Mouse (Mus musculus) liver, adult 2 months (tissue): ENCODE results near the gene Gpr152. TPM values are rescaled to one million over a fixed set of nuclear protein-coding genes. Genes with fewer than 3 reads are reported as not detected.

Experiments
- DNase-seq: peaks from one replicate; pipeline ENCODE4 v3.0.0-alpha.2; 2011; ENCODE audit warnings: low read depth, low spot score; ENCODE audit errors: extremely low read depth
- H3K27ac ChIP-seq: fragments of 200-500 bp; replicated peaks from 2 replicates; pipeline ENCODE4 v1.5.1; 2012; ENCODE audit warnings: low read depth, mild to moderate bottlenecking, control low read depth, inconsistent platforms, low read length; ENCODE audit not compliant: insufficient read depth
- H3K27me3 ChIP-seq: fragments of 200-500 bp; 2 replicates; pipeline ENCODE4 v1.6.1; 2012; ENCODE audit warnings: mild to moderate bottlenecking, moderate library complexity, low read length, inconsistent platforms; ENCODE audit not compliant: control insufficient read depth, insufficient read depth
- H3K36me3 ChIP-seq: fragments of 200-500 bp; 2 replicates; pipeline ENCODE4 v1.6.1; 2012; ENCODE audit warnings: low read length, inconsistent platforms; ENCODE audit not compliant: control insufficient read depth, insufficient read depth
- H3K4me1 ChIP-seq: fragments of 200-500 bp; 2 replicates; pipeline ENCODE4 v1.6.1; 2011; ENCODE audit warnings: low read length; ENCODE audit not compliant: control insufficient read depth, insufficient read depth
- H3K4me3 ChIP-seq: fragments of 200-500 bp; 2 replicates; pipeline ENCODE4 v1.5.1; 2011; ENCODE audit warnings: low read depth, mild to moderate bottlenecking, control low read depth, low read length, moderate library complexity; ENCODE audit not compliant: insufficient read depth
- H3K79me2 ChIP-seq: fragments of 200-500 bp; 2 replicates; pipeline ENCODE4 v1.6.1; 2012; ENCODE audit warnings: inconsistent platforms, mild to moderate bottlenecking, low read length, moderate library complexity; ENCODE audit not compliant: control insufficient read depth, insufficient read depth
- H3K9ac ChIP-seq: fragments of 200-500 bp; 2 replicates; pipeline ENCODE4 v1.6.1; 2012; ENCODE audit warnings: low read depth, mild to moderate bottlenecking, control low read depth, inconsistent platforms, low read length
- CTCF ChIP-seq: fragments of 200-500 bp; IDR thresholded peaks from 2 replicates; pipeline ENCODE4 v1.5.1; 2011; ENCODE audit warnings: low read depth, low read length, control low read depth
- POLR2A ChIP-seq: fragments of 200-500 bp; IDR thresholded peaks from 2 replicates; pipeline ENCODE4 v1.6.1; 2011; ENCODE audit warnings: low read length, control low read depth; ENCODE audit not compliant: insufficient read depth; ENCODE audit errors: extremely low read depth
- WGBS: fragments of 180-500 bp; shearing (Covaris S2); methylation state at CpG from one replicate; pipeline ENCODE4 v1.1.7; 2018; 5-methylcytosine and 5-hydroxymethylcytosine counted together
- polyA plus RNA-seq: library from polyadenylated mRNA; depleted of rRNA; stranded (reverse); fragments of >200 nt; gene quantifications from 2 replicates; pipeline ENCODE4 v1.2.3, GENCODE M21; 2012
- total RNA-seq: library from RNA; depleted of rRNA; stranded (reverse); fragments of >200 nt; gene quantifications from 2 replicates; pipeline ENCODE4 v1.2.3, GENCODE M21; 2014

Gpr152 gene
- total and polyA plus RNA-seq, 2 experiments = 0.02 TPM; not detected in 1

DNA sequence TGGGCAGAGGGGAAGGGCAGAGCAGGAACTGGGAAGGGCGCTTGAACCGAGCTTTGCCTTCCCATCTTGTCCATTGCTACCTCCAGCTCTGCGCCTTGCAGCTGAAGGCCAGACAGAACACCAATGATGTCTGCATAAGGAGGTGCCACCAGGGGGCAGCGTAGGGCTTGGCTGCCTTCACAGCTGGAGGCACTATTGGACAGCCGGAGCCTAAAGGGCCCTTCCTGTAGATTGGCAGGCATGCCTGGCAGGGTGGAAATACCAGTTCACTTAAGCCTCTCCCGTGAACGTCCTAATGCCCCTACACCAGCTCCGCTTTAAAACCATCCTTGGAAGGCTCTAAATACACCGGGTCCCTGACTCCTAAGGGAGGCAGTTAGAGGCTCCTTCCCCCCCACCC lies 40.5 kb upstream of the Gpr152 start:
- no peak overlapping the region for H3K4me3 ChIP-seq
- no peaks in the 10 kb centered on the region for H3K36me3 ChIP-seq
- no peaks in the 10 kb centered on the region for H3K27me3 ChIP-seq
- TF ChIP-seq CTCF (peak; percentile 99), POLR2A (no peak)
- peak overlapping the region; percentile 21 for H3K27ac ChIP-seq
- H3K4me1 ChIP-seq = peaks cover 26% of the 10 kb centered on the region
- no peaks in the 10 kb centered on the region for H3K79me2 ChIP-seq
- 10% methylated on average over 9 of the region's 9 CpGs for WGBS
- H3K9ac ChIP-seq = peak overlapping the region; percentile 86; the same call in 1 of the 2 replicates
- peak; percentile 81 for DNase-seq

DNA sequence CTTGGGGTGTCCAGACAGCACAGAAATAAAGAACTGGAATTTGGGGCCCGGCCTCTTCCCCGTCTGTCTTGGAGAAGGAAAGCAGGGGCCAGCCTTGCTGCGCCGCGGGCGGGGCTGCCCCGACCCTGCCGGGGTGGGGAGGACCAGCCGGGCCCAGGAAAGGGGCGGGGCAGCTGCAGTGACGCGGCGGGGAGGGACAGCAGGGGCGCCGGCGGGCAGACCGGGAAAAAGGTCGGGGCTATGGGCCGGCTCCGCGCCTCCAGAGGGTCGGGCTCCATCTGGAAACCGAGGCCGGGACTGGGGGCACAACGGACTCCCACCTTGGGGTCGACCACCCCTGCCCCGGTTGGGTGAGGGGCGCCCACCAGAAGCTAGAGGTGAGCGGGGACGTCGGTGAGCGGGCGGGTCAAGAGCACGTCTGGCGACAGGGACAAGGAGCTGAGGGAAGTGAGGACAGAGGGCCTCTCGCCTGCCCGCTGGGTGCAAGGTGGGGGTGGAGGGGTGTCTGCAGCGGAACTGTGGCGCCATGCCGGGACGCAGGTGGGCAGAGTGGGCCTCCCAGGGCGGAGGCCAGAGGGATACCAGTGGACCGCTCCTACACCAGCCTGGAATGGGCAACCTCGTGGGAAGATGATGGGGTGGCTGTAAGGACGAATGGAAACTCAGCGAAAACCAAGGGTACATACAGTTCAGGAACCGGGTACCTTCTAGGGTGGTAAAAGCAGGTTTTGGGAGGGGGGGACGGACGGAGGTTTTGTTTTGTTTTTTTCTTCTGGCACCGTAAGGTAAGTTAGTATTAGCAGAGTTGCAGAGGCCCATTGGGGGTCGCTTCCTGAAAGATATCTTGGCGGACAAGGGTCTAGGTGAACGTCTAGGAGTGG lies 39.5 kb upstream of the Gpr152 start, which contains the start of gene Pitpnm1:
TSS of gene Pitpnm1 (plus strand) at position 162 of the 881 bp plus-strand sequence.
- Histone ChIP-seq H3K27ac (peak within 1 kb of the TSS; percentile 35), H3K79me2 (no peaks in the 10 kb centered on the region), H3K36me3 (no peaks in the 10 kb centered on the region), H3K27me3 (no peaks in the 10 kb centered on the region), H3K9ac (peak within 1 kb of the TSS; percentile 86), H3K4me1 (peaks cover 26% of the 10 kb centered on the region), H3K4me3 (peak within 1 kb of the TSS; percentile 65)
- no peak for DNase-seq
- TF ChIP-seq CTCF = no peak
- no peak for TF ChIP-seq POLR2A
- 4% methylated on average over 52 of the region's 53 CpGs for WGBS

DNA sequence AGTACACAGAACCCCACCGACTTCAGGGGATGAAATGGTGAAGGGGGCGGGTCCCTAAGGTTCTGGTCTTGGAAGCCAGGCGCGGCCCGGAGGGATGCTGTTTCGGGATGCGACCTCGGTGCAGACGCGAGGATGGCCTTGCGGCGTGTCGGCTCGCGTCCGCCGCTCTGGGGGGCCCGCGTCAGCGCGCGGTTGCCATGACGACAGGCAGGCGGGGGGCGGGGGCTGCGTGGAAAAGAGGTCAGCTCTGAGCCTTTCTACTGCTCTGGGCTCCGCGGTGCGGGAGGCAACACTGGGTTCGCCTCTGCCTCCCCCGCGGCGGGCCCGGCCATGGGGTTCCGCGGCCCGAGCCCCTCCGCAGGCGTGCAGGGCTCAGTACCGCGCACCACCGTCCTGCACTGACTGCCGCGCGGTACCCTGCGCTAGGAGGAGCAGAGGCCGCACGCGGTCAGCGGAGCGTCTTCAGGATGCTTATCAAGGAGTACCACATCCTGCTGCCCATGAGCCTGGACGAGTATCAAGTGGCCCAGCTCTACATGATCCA lies 38.8 kb upstream of the Gpr152 start:
- Histone ChIP-seq H3K4me3 (peak overlapping the region; percentile 19; the same call in 1 of the 2 replicates), H3K27me3 (no peaks in the 10 kb centered on the region), H3K79me2 (no peaks in the 10 kb centered on the region), H3K36me3 (no peaks in the 10 kb centered on the region), H3K27ac (no peak overlapping the region), H3K4me1 (peaks cover 26% of the 10 kb centered on the region), H3K9ac (no peak overlapping the region)
- no peak for DNase-seq
- 20% methylated on average over 51 of the region's 52 CpGs for WGBS
- TF ChIP-seq POLR2A = no peak
- no peak for TF ChIP-seq CTCF

DNA sequence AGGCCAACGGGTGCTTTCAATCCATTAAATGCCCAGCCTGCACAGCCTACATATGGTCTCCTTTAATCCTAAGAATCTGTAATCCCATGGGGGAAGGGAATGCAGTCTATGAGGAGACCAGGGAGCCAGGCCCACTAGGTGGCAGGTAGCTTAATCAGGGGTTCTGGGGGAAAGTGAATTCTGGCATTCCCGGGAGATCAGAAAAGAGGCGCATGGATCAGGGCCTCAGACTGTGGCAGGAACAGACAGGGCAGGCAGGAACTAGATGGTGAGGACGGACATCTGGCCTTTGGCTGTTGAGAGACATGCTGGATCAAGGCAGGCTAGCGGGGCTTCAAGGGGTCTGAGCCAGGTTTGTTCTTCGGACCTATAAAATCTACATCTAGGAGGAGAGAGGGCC lies 38.1 kb upstream of the Gpr152 start:
- Histone ChIP-seq H3K27me3 (no peaks in the 10 kb centered on the region), H3K9ac (no peak overlapping the region), H3K79me2 (no peaks in the 10 kb centered on the region), H3K4me3 (no peak overlapping the region), H3K27ac (no peak overlapping the region), H3K36me3 (no peaks in the 10 kb centered on the region), H3K4me1 (peaks cover 23% of the 10 kb centered on the region)
- DNase-seq = no peak
- WGBS = 95% methylated on average over 6 of the region's 6 CpGs
- TF ChIP-seq CTCF (no peak), POLR2A (no peak)

DNA sequence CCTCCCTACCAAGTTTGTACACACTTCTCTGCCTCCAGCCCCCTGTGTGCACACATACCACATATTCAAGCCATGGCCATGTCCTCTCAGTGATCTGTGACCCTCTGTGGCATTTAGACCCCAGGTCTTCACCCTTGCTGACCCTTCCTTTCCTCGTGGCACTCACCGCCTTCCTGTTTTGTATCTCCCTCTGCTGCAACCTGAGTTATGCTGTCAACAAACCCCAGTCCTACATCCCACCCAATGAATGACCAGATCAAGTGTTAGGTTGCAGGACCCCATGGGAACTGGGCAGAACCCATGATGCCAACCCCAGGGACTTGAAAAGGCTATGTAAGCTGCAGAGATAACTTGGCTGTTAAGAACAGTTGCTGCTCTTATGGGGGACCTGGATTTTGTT lies 37.5 kb upstream of the Gpr152 start:
- Histone ChIP-seq H3K36me3 (no peaks in the 10 kb centered on the region), H3K9ac (no peak overlapping the region), H3K79me2 (no peaks in the 10 kb centered on the region), H3K4me3 (no peak overlapping the region), H3K27ac (no peak overlapping the region), H3K27me3 (no peaks in the 10 kb centered on the region), H3K4me1 (peaks cover 22% of the 10 kb centered on the region)
- no peak for TF ChIP-seq CTCF
- TF ChIP-seq POLR2A = no peak
- WGBS = 87% methylated on average over 2 of the region's 2 CpGs
- no peak for DNase-seq
